Mouse (Mus musculus): ENCODE results near the gene Sccpdh.

GRCm38 (mm10) chr1:179622665-179623064 is 45.3 kb upstream of the Sccpdh start:
- TF ChIP-seq POLR2A (IDR thresholded peaks at IDR 0.05; ENCODE audit: extremely low read depth, insufficient read depth, low read length) (no peak), CTCF (IDR thresholded peaks at IDR 0.05; ENCODE audit: low read depth, low read length) (no peak)
